Mouse (Mus musculus) MEL (cell line): ENCODE data around the gene Shroom4. TPM values are rescaled to one million over a fixed set of nuclear protein-coding genes. Genes with fewer than 3 reads are reported as not detected.

Experiments used
- DNase-seq: peaks from one replicate; pipeline ENCODE4 v3.0.0; 2011; ENCODE audit warnings: low read depth, low spot score
- H3K27ac ChIP-seq: 2 replicates; pipeline ENCODE4 v1.5.1; 2012; ENCODE audit warnings: low read depth, mild to moderate bottlenecking, control low read depth, low read length, moderate library complexity; ENCODE audit not compliant: control insufficient read depth
- H3K27me3 ChIP-seq, 2 experiments: fragments of 150-350 bp in 1 of 2; sonication (generic) in 1 of 2; 2 replicates each; pipeline ENCODE4 v1.6.1; 2012; ENCODE audit warnings: low read length in 2 of 2, mild to moderate bottlenecking in 2 of 2, improper control_type of control experiment in 1 of 2, moderate library complexity in 1 of 2; ENCODE audit not compliant: insufficient read depth in 2 of 2, control insufficient read depth in 1 of 2
- H3K36me3 ChIP-seq, 2 experiments: 2 replicates each; pipeline ENCODE4 v1.6.1; 2012 to 2014; ENCODE audit warnings: low read length in 2 of 2, improper control_type of control experiment in 1 of 2, inconsistent platforms in 1 of 2, mild to moderate bottlenecking in 1 of 2; ENCODE audit not compliant: insufficient read depth in 2 of 2, control insufficient read depth in 1 of 2
- H3K4me1 ChIP-seq, 2 experiments: fragments of 150-350 bp in 1 of 2; sonication (generic) in 1 of 2; 2 replicates each; pipeline ENCODE4 v1.6.1; 2012; ENCODE audit warnings: low read length in 2 of 2, improper control_type of control experiment in 1 of 2, mild to moderate bottlenecking in 1 of 2; ENCODE audit not compliant: insufficient read depth in 2 of 2, control insufficient read depth in 1 of 2
- H3K4me3 ChIP-seq, 2 experiments: fragments of 150-350 bp in 1 of 2; sonication (generic) in 1 of 2; 2 replicates each; pipeline ENCODE4 v1.5.1; 2012; ENCODE audit warnings: low read depth in 2 of 2, low read length in 2 of 2, mild to moderate bottlenecking in 2 of 2, moderate library complexity in 2 of 2, control low read depth in 1 of 2, improper control_type of control experiment in 1 of 2; ENCODE audit not compliant: control insufficient read depth in 1 of 2, insufficient read depth in 1 of 2
- H3K79me2 ChIP-seq: 2 replicates; pipeline ENCODE4 v1.6.1; 2012; ENCODE audit warnings: mild to moderate bottlenecking, low read length, moderate library complexity; ENCODE audit not compliant: control insufficient read depth, poor library complexity, insufficient read depth
- H3K9ac ChIP-seq: 2 replicates; pipeline ENCODE4 v1.6.1; 2012; ENCODE audit warnings: low read depth, mild to moderate bottlenecking, control low read depth, low read length, moderate library complexity; ENCODE audit not compliant: control insufficient read depth, poor library complexity, severe bottlenecking
- H3K9me3 ChIP-seq: fragments of 150-350 bp; sonication (generic); replicated peaks from 2 replicates; pipeline ENCODE4 v1.6.1; 2012; ENCODE audit warnings: mild to moderate bottlenecking, low read length, improper control_type of control experiment, moderate library complexity; ENCODE audit not compliant: insufficient read depth
- BHLHE40 ChIP-seq: IDR thresholded peaks from 2 replicates; pipeline ENCODE4 v1.6.1; 2012; ENCODE audit warnings: low read depth, mild to moderate bottlenecking, inconsistent platforms, low read length, improper control_type of control experiment, borderline replicate concordance
- CHD1 ChIP-seq: IDR thresholded peaks from 2 replicates; pipeline ENCODE4 v1.6.1; 2012; ENCODE audit warnings: low read depth, mild to moderate bottlenecking, inconsistent platforms, low read length, improper control_type of control experiment
- CHD2 ChIP-seq: IDR thresholded peaks from 2 replicates; pipeline ENCODE4 v1.6.1; 2011; ENCODE audit warnings: low read length, improper control_type of control experiment
- CTCF ChIP-seq, 3 experiments: IDR thresholded peaks in 2 of 3; conservative IDR thresholded peaks in 1 of 3; 2 replicates each; pipeline ENCODE4 v1.5.1; 2011 to 2012; ENCODE audit warnings: low read length in 3 of 3, low read depth in 2 of 3, mild to moderate bottlenecking in 2 of 3, improper control_type of control experiment in 1 of 3, inconsistent platforms in 1 of 3, mixed read lengths in 1 of 3, moderate library complexity in 1 of 3; ENCODE audit not compliant: control insufficient read depth in 1 of 3, insufficient read depth in 1 of 3, poor library complexity in 1 of 3, severe bottlenecking in 1 of 3
- E2F4 ChIP-seq: IDR thresholded peaks from 2 replicates; pipeline ENCODE4 v1.6.1; 2011; ENCODE audit warnings: low read depth, low read length, improper control_type of control experiment, borderline replicate concordance
- ETS1 ChIP-seq: IDR thresholded peaks from 2 replicates; pipeline ENCODE4 v1.6.1; 2012; ENCODE audit warnings: low read depth, mild to moderate bottlenecking, inconsistent platforms, low read length, improper control_type of control experiment, moderate library complexity
- GABPA ChIP-seq: IDR thresholded peaks from 2 replicates; pipeline ENCODE4 v1.6.1; 2012; ENCODE audit warnings: low read depth, mild to moderate bottlenecking, inconsistent platforms, low read length, improper control_type of control experiment, moderate library complexity
- GATA1 ChIP-seq: IDR thresholded peaks from 2 replicates; pipeline ENCODE4 v1.6.1; 2011; ENCODE audit warnings: low read depth, low read length, improper control_type of control experiment
- HCFC1 ChIP-seq: IDR thresholded peaks from 2 replicates; pipeline ENCODE4 v1.6.1; 2012; ENCODE audit warnings: low read depth, mild to moderate bottlenecking, inconsistent platforms, low read length, improper control_type of control experiment, moderate library complexity
- JUND ChIP-seq: IDR thresholded peaks from 2 replicates; pipeline ENCODE4 v1.6.1; 2011; ENCODE audit warnings: low read depth, mild to moderate bottlenecking, improper control_type of control experiment, low read length
- KAT2A ChIP-seq: conservative IDR thresholded peaks from 2 replicates; pipeline ENCODE4 v1.6.1; 2012; ENCODE audit warnings: low read depth, low read length, improper control_type of control experiment, inconsistent platforms
- MAFK ChIP-seq: IDR thresholded peaks from 2 replicates; pipeline ENCODE4 v1.6.1; 2011; ENCODE audit warnings: low read depth, mild to moderate bottlenecking, low read length, improper control_type of control experiment, borderline replicate concordance
- MAX ChIP-seq: IDR thresholded peaks from 2 replicates; pipeline ENCODE4 v1.6.1; 2011; ENCODE audit warnings: low read length, improper control_type of control experiment
- MAZ ChIP-seq: IDR thresholded peaks from 2 replicates; pipeline ENCODE4 v1.6.1; 2012; ENCODE audit warnings: low read depth, mild to moderate bottlenecking, inconsistent platforms, low read length, improper control_type of control experiment
- MEF2A ChIP-seq: IDR thresholded peaks from 2 replicates; pipeline ENCODE4 v1.6.1; 2014; ENCODE audit warnings: low read depth, mild to moderate bottlenecking, inconsistent platforms, low read length, improper control_type of control experiment; ENCODE audit not compliant: poor library complexity, insufficient replicate concordance, severe bottlenecking; ENCODE audit errors: extremely low read depth
- NELFE ChIP-seq: IDR thresholded peaks from 2 replicates; pipeline ENCODE4 v1.6.1; 2011; ENCODE audit warnings: low read depth, low read length, improper control_type of control experiment
- POLR2A ChIP-seq, 2 experiments: IDR thresholded peaks; 2 replicates each; pipeline ENCODE4 v1.6.1; 2011 to 2012; ENCODE audit warnings: low read length in 2 of 2, mild to moderate bottlenecking in 2 of 2, control low read depth in 1 of 2, improper control_type of control experiment in 1 of 2, low read depth in 1 of 2, moderate library complexity in 1 of 2; ENCODE audit not compliant: control insufficient read depth in 1 of 2, insufficient read depth in 1 of 2, poor library complexity in 1 of 2
- RCOR1 ChIP-seq: IDR thresholded peaks from 2 replicates; pipeline ENCODE4 v1.6.1; 2012; ENCODE audit warnings: low read depth, mild to moderate bottlenecking, inconsistent platforms, low read length, improper control_type of control experiment
- SIN3A ChIP-seq: IDR thresholded peaks from 2 replicates; pipeline ENCODE4 v1.6.1; 2012; ENCODE audit warnings: low read length, improper control_type of control experiment, inconsistent platforms
- SMC3 ChIP-seq: IDR thresholded peaks from 2 replicates; pipeline ENCODE4 v1.6.1; 2011; ENCODE audit warnings: low read depth, low read length, improper control_type of control experiment
- TCF12 ChIP-seq: IDR thresholded peaks from 2 replicates; pipeline ENCODE4 v1.6.1; 2014; ENCODE audit warnings: low read depth, mild to moderate bottlenecking, inconsistent platforms, low read length, improper control_type of control experiment, moderate library complexity
- USF2 ChIP-seq, 2 experiments: IDR thresholded peaks; 2 replicates each; pipeline ENCODE4 v1.6.1; 2011 to 2012; ENCODE audit warnings: improper control_type of control experiment in 2 of 2, low read length in 2 of 2, borderline replicate concordance in 1 of 2, inconsistent platforms in 1 of 2, low read depth in 1 of 2, mild to moderate bottlenecking in 1 of 2; ENCODE audit not compliant: insufficient read depth in 1 of 2
- ZNF384 ChIP-seq: IDR thresholded peaks from 2 replicates; pipeline ENCODE4 v1.6.1; 2012; ENCODE audit warnings: low read depth, mild to moderate bottlenecking, inconsistent platforms, low read length, improper control_type of control experiment
- polyA plus RNA-seq, 2 experiments: library from polyadenylated mRNA; stranded (reverse) in 1 of 2; unstranded in 1 of 2; fragments of >175 nt in 1 of 2; fragments of >200 nt in 1 of 2; gene quantifications; 2 replicates each; pipeline versions ENCODE4 v1.2.1 to v1.2.4; 2012; ENCODE audit warnings: low replicate concordance in 2 of 2, low read depth in 1 of 2; ENCODE audit not compliant: insufficient read length in 2 of 2, insufficient read depth in 1 of 2, missing spikeins in 1 of 2
- total RNA-seq: library from RNA; depleted of rRNA; stranded (reverse); fragments of 300-350 nt; gene quantifications from 2 replicates; pipeline ENCODE4 v1.2.3, GENCODE M21; 2012

Shroom4 gene
- total and polyA plus RNA-seq, 3 experiments = not detected

DNA sequence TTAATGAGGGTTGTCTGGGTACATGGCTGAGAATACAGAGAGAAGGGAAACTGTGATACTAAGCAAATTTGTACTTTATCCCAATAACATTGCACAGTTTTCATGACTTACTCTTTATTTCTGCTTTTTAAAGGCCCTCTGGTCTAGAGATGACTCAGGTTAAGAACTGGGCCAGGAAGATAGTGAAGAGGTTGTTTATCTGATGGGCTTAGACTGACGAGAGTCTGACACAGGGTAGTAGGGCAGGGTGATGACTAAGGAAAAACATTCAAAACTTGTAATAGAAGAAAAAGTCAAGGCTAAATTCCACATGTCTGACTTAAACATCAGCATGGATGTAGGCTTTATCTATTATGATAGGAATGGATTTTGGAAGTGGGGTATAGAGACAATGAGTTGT is 30.8 kb upstream of the Shroom4 start:
- TF ChIP-seq BHLHE40 = no peak
- TF ChIP-seq POLR2A (IDR thresholded peaks at IDR 0.05; ENCODE audit: control insufficient read depth in 1 of 2, insufficient read depth in 1 of 2, low read depth in 1 of 2, low read length in 2 of 2, poor library complexity in 1 of 2) = no peak
- no peak for TF ChIP-seq ETS1
- no peak for TF ChIP-seq JUND
- no peak for TF ChIP-seq KAT2A
- no peak for TF ChIP-seq SMC3
- TF ChIP-seq USF2 (IDR thresholded peaks at IDR 0.05; ENCODE audit: borderline replicate concordance in 1 of 2, insufficient read depth in 1 of 2, low read depth in 1 of 2, low read length in 2 of 2) = no peak
- no peak for TF ChIP-seq MAX
- TF ChIP-seq MAZ = no peak
- TF ChIP-seq E2F4 = no peak
- no peak for TF ChIP-seq SIN3A
- TF ChIP-seq MEF2A = no peak
- no peak for TF ChIP-seq GABPA
- TF ChIP-seq CHD1 = no peak
- TF ChIP-seq MAFK = no peak
- TF ChIP-seq ZNF384 = no peak
- TF ChIP-seq GATA1 = no peak
- no peak for TF ChIP-seq CHD2

DNA sequence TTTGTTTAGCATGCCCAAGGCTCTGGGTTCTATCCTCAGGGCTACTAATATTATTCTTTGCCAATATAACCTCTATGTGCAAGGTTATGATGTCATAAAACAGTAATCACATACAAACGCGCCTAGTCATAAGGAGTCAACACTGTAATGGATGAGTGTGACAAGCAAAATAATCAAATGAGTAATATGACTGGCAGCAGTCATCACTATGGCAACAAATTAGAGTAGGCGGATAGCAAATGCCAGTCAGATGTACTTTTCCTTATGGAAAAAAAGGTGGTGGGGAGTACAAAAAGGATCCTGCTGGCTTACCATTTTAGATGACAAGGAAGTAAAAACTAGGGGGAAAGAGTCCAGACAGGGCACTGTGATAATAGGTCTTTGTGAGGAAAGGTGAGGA is 28.9 kb upstream of the Shroom4 start:
- H3K9ac ChIP-seq = no peak overlapping the region
- no peak for DNase-seq
- H3K27ac ChIP-seq = no peak overlapping the region
- no peaks in the 10 kb centered on the region for H3K4me1 ChIP-seq
- no peaks in the 10 kb centered on the region for H3K79me2 ChIP-seq
- H3K4me3 ChIP-seq = no peak overlapping the region
- no peaks in the 10 kb centered on the region for H3K27me3 ChIP-seq
- H3K36me3 ChIP-seq = no peaks in the 10 kb centered on the region
- no peaks in the 10 kb centered on the region for H3K9me3 ChIP-seq
- TF ChIP-seq HCFC1 (no peak), MEF2A (no peak), CTCF (IDR thresholded peaks at IDR 0.05 in 2 of 3, conservative IDR thresholded peaks at IDR 0.05 in 1 of 3; ENCODE audit: control insufficient read depth in 1 of 3, insufficient read depth in 1 of 3, low read depth in 2 of 3, low read length in 3 of 3, poor library complexity in 1 of 3, severe bottlenecking in 1 of 3) (no peak), BHLHE40 (no peak), ETS1 (no peak), SMC3 (no peak), KAT2A (no peak), POLR2A (IDR thresholded peaks at IDR 0.05; ENCODE audit: control insufficient read depth in 1 of 2, insufficient read depth in 1 of 2, low read depth in 1 of 2, low read length in 2 of 2, poor library complexity in 1 of 2) (no peak), TCF12 (no peak), NELFE (no peak), RCOR1 (no peak), USF2 (IDR thresholded peaks at IDR 0.05; ENCODE audit: borderline replicate concordance in 1 of 2, insufficient read depth in 1 of 2, low read depth in 1 of 2, low read length in 2 of 2) (no peak)

More for the DNA sequence above, 30.8 kb upstream of the Shroom4 start:
- Histone ChIP-seq H3K36me3 (no peaks in the 10 kb centered on the region), H3K9ac (no peak overlapping the region), H3K79me2 (no peaks in the 10 kb centered on the region), H3K4me1 (no peaks in the 10 kb centered on the region), H3K27ac (no peak overlapping the region), H3K27me3 (no peaks in the 10 kb centered on the region), H3K9me3 (no peaks in the 10 kb centered on the region), H3K4me3 (no peak overlapping the region)
- peak; percentile 12 for DNase-seq
